Mouse (Mus musculus): ENCODE data around the gene Sept11. TPM values are rescaled to one million over a fixed set of nuclear protein-coding genes. Genes with fewer than 3 reads are reported as not detected.
A peak's percentile ranks its signal among the peaks of the same experiment; 100 is the strongest.

The Sept11 gene
- polyA plus RNA-seq, 1 experiment, result 18.4 TPM

DNA sequence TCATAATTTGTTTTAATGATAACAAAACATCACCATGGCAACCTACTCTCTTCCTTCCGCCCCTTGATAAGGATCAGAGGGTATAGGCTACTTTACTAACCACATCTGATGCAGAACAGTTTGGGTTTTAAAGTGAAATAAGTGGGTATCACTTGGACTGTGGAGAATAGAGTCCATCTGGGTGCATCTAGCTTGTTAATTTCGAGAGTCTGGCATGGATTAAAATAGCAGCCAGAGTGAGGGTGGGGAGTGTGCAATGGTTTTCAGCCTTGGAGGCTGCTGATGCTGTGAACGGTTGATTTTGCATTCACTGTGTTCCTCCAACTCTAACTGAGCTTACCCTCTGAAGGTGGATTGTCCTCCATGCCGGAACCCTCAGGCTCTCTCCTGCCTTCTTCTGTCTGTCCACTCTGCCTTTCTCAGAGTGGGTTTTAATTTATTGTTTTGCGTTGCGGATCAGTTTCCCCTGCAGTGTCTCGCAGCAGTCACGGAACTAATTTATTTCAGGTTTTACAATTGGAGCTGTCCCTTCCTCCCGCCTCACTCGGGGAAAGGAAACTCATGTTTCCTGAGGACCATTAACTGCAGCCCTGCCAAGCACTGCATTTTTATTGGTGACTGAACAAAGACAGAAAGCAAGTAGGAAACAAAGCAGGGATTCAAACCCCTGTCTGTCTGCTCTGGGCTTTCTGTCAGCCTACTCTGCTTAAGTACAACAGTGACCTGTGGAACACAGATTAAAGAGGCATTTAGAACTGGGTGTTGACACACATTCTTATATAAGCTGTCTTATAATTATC lies 40.4 kb downstream of the Sept11 start:
- TF ChIP-seq GATA1 (IDR thresholded peaks at IDR 0.05; ENCODE audit: low read length), result no peak

DNA sequence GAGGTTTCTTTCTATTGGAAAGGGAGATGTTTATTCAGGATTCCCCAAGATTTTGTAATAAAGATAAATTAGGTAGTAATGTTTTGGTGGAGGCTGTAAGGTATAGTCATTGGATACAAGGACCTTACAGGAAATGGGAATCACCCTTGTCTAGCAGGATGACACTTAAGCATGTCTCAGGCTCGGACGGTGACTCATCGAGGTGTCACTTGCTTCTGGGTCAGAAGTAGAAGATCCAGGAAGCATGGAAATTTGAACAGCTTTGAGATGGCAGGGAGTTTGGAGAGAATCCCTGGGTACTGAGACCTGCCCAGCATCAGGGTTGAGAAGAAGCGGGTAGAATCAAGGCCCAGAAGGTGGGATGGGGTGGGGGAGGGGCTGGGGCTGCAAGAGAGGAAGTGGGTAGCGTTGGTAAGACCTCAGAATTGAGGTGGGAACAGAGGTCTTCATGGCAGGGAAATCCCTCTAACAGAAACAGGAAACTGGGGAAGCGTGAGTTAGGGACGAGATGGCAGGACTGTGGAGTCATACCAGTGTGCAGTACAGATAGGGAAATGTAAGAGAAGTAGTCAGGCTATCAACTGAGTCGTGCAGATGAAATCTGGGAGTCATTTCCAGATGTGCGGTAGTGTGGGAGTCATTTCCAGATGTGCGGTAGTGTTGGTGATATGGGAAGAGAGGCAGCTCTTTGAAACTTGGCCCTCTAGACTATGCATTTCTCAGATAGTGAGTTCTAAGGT lies 42.3 kb downstream of the Sept11 start:
- TF ChIP-seq GATA1 (IDR thresholded peaks at IDR 0.05; ENCODE audit: low read length), result peak; percentile 42

DNA sequence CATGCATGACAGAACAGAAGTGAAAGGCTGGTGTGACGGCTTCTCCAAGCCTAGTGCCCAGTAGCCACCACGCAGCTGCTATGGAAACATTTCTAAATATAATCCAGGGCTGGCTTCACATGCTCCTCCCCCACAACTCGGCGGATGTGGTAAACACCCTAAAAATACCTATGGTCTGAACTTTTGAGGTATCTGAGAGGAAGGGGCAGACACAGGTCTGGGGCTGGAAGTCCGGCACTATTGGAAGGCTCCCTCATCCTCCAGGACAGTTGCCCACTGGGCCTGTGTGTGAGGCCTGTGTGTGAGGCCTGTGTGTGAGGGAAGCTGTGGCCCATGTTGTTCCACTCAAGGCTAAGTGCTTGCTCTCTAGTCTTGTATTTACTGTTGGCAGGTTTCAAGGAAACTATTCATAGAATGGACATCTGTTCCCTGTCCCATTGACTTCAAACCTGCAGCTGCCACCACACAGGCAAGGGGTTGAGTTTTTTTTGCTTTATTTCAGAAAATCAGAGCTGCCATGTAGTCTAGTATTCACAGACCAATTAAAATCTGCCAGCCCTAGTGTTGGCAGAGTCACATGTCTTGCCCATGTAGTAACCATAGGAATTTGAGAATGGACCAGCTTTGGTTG lies 43.8 kb downstream of the Sept11 start:
- no peak for TF ChIP-seq GATA1 (IDR thresholded peaks at IDR 0.05; ENCODE audit: low read length)

DNA sequence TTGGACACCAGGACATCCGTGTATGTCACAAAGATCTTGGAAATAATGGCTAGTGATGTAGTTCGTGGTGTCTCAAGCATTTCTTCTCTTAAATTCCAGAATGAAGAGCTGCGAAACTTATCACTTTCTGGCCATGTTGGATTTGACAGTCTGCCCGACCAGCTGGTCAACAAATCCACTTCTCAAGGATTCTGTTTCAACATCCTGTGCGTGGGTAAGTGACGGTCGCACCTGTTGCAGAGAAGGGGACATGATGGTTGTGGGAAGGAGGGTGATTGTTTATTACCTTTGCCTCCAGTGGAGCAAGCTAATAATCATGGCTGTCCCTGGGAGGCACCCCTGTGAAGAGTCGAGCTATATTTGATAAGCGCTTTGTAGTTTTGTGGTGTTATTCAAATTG lies 46.1 kb downstream of the Sept11 start:
- TF ChIP-seq GATA1 (IDR thresholded peaks at IDR 0.05; ENCODE audit: low read length), result no peak

DNA sequence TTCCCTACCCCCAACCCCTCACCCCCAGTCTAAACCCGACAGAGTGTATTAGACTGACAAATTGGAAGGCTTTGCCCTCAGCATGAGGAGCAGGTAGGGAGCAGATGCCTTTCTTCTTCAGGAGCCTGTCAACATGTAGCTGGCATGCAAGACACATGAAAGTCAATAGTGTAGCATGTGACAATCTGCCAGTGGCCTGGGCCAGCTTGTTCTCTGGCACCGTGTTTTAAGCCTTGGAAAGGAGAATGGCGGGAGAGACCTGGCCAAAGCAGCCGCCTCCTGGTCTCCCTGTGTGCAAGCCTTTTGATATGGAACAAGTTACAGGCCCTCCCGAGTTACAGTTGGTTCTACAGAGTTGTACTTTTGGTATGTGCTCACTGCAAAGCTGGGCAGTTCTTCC lies 47.5 kb downstream of the Sept11 start:
- no peak for TF ChIP-seq GATA1 (IDR thresholded peaks at IDR 0.05; ENCODE audit: low read length)

DNA sequence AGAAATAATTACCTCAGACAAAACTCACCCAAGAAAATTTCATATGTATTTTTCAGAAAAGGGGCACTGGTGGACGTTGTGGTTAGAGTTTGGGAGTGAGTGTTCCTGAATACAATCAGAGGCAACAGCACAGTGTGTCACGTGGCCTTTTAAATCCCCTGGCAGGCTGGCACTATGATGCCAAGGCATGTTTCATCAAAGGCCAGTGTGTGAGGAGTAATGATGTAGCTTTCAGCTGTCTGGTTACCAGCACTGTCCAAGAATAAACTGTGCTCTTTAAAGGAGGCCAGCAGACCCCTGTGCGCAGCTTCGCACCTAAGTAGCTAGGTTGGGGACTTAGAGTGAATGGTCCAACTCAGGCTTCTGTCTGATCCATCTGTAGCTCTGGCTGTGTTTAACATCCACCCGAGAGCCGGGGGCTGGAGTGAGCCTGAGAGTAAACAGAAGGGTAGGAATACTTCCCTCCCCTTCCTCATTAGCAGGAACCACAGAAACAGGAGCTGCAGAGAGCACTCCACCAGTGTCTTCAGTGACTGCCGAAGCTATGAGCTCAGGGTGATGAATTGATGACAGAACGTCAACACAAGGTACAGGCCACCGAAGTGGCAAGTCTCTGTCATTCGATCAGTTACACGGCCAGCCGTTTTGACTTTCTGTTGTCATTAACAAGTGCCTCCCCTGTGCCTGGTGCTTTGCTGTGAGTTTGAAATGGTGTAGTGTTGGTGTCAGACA lies 50.3 kb downstream of the Sept11 start:
- TF ChIP-seq GATA1 (IDR thresholded peaks at IDR 0.05; ENCODE audit: low read length), result no peak

DNA sequence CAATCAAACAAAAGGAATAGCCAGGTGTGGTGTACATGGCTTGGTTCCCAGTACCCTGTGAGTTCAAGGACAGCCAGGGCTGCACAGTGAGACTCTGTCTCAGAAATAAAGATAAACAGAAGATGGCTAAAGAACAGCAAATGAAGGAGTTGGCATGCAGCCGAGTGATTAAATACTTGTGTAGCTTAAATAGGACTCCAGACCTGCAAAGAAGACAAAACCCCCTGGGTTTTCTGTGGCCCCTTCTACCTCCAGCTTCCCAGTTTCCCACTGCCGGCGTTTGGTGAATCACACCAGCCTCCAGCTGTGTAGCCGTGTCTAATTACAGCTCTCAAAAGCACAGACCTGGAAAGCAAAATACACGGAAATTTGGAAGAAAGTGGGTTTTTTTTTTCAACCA lies 51.6 kb downstream of the Sept11 start:
- no peak for TF ChIP-seq GATA1 (IDR thresholded peaks at IDR 0.05; ENCODE audit: low read length)

DNA sequence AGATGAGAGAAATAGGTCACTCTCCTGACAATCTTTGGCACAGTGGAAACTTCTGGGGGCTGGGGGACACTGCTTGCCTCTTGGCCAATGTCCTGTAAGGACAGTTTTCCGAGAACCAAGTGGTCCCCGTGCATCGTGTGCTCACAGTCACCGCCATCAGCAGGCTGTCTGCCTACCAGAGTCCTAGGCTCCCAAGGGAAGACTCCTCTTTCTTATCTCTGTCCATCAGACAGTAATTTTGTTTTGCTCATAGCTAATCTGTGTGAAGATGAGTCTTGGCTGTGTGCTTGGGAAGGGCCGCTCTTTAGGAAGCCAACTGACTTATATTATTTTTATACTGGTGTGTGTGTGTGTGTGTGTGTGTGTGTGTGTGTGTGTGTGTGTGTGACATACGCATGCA lies 52.3 kb downstream of the Sept11 start:
- TF ChIP-seq GATA1 (IDR thresholded peaks at IDR 0.05; ENCODE audit: low read length), result no peak

DNA sequence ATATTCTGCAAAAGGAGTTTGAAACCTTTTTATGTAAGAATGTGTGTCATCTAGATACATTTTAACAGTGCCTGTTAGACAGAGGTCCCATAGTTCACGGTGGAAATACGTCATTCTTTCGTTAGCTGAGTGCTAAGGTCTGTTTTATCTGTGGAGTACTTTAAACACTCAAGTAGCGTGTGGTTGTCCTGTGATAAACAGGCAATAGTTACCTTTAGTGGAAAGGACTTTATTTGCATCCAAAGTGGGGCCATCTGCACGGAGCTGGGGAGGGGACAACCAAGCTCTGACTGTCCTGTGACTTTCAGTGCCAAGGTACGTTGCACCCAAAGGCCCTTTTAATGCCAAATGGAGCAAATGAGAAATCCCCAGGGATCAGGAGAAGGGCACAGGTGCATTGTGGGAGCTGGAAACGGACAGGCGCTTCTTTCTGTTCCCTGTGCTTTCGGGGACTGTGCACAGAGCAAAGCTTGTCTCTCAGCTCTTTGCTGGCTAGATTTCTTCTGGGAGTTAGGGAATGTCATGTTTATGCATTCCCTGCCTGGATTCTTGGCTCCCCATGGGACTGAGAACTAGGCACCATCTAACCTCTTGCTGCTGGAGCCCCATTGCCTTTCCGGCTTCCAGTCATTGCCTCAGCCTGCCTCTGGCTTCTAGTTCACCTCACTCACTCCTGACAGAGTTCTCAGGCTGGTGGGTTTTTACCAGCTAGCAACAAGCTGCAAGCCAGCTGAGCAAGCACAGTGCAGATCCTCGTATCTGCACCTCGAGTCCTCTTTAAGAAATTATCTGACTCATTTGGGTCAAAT lies 56.9 kb downstream of the Sept11 start:
- TF ChIP-seq GATA1 (IDR thresholded peaks at IDR 0.05; ENCODE audit: low read length), result no peak

DNA sequence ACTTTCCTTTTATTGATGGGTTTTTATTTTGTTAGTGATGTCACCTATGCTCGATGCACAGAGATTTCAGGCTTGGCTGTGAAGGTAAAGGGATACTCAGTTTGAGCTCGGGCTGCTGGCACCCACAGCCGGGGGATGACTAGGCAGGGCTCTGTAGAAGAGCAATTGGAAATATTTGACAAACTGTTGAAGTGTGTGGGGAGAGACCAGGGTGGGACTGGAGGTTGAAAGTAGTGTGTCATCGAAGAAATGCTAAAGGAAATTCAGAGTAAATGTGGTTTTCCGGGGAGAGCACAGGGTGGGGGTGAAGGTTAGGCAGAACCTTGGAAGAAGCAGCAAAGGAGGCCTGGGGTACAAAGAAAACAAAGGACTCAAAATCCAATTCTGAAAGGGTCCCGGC lies 58.7 kb downstream of the Sept11 start:
- no peak for TF ChIP-seq GATA1 (IDR thresholded peaks at IDR 0.05; ENCODE audit: low read length)

DNA sequence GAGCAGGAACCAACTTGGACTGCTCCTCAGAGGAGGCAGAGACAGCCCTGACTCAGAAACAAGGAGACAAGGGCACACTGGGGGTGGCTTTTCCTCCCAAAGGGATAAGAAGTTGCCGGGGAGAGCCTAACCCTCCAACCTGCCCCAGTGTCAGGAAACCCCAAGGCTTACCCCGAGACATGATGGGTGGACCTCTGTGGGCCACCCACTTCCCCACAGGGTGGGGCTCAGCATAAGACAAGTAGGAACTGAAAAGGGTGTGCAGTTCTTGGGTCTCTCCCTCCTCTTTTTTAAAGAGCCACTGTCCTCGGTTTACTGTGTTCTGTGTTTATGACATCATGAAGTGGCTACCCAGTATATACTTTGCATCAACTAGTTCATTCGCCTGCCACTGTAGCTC lies 59.2 kb downstream of the Sept11 start:
- TF ChIP-seq GATA1 (IDR thresholded peaks at IDR 0.05; ENCODE audit: low read length), result no peak

DNA sequence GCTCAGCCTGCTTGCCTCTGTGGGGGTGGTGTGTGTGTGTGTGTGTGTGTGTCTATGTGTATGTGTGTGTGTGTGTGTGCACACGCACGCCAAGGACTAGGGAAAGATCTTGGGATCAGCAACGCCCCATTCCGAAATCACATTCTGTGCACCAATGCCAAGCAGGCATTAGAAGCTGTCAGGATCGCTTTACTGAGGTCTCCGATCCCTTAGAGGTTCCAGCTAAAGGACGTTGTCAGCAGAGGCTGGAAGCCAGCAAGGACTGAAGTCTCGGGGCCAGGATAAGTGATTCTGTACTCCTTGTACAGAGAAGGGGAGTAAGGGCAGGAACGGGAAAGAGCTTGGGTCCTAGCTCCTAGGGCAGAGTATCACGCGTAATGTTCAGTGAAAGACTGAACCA lies 61.2 kb downstream of the Sept11 start:
- TF ChIP-seq GATA1 (IDR thresholded peaks at IDR 0.05; ENCODE audit: low read length), result no peak

DNA sequence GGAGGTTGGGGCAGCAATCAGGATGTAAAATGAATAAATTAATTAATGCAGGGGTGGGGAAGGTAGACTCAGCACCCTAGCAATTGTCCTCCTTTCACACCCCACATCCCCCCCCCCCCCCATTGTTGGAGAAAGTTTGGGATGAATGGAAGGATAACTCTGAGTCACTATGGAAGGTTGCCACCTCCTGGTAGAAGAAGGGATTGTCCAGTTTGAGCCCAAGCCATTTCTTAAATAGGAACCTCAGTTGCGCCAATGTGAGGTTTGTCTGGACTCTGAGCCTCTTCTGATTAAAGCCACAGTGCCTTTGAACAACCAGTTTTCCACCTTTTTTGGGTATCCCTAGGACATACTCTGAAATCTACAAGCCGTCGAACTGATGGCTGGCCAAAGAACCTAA lies 70.3 kb downstream of the Sept11 start:
- TF ChIP-seq GATA1 (IDR thresholded peaks at IDR 0.05; ENCODE audit: low read length), result no peak

DNA sequence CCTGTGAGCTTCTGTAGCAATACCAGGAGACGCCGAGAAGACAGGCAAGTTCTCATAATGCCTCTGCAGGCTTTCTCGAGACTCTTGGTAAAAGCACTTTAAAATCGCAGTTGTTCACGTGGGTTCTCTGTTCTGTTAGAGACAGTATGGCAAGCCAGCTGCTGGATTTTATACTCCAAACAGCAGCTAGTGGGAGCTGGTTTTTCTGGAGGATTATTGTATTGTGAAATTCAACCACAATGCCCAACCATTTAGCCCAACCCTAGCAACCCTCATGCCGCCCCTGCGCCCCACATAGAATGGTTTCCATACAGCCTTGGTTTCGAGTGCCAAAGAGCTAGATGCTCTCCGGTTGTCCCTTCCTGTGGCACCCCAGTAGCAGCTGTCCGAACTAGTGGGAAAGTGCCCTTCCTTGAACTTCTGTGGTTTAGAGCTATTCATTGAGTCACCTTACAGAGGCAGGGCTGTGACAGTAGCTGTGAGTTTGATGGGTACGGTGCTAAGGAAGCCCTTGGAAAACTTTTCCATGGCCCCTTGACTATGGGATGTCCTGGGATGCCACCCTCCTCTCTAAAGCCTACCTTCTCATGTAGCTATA lies 74.8 kb downstream of the Sept11 start:
- no peak for TF ChIP-seq GATA1 (IDR thresholded peaks at IDR 0.05; ENCODE audit: low read length)

DNA sequence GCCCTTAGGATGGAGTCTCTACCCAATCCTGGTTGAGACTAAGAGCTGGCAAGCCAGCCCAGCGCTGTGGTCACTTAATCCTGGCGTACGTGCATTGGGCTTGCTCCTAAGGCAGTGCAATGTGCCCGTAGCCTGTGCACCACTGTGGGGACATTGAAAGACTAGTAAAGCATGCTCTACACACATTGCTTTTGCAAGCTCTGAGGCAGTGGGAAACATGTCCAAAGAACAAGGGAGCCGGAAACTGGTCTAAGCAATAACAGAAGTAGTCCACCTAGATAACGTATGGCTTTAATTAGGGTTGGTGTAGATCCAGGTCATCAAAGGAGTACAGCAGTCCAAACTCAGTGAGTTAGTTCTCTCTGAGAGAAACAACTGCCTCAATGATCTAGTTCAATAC lies 75.4 kb downstream of the Sept11 start:
- no peak for TF ChIP-seq GATA1 (IDR thresholded peaks at IDR 0.05; ENCODE audit: low read length)

Data from G1E-ER4 (cell line).